Mouse (Mus musculus): ENCODE results near the gene Slc22a22.

The Slc22a22 gene

GRCm38 (mm10) chr15:57477525-57477924 lies at the start of gene Slc22a22:
Gene Slc22a22 (minus strand): TSS chr15:57477625.
- no peak for DNase-seq

- DNase-seq = no peak
Measured at GRCm38 (mm10) chr15:57523510-57524298, 46.3 kb upstream of the Slc22a22 start.

- no peak for DNase-seq
Measured at GRCm38 (mm10) chr15:57522160-57522559, 44.7 kb upstream of the Slc22a22 start.

GRCm38 (mm10) chr15:57509185-57510172 lies 32.1 kb upstream of the Slc22a22 start:
- DNase-seq = peak; percentile 9 to 15

- peak; percentile 91 to 97 for DNase-seq
Measured at GRCm38 (mm10) chr15:57508242-57509184, 31.1 kb upstream of the Slc22a22 start.

- DNase-seq = no peak
Measured at GRCm38 (mm10) chr15:57504126-57504705, 26.8 kb upstream of the Slc22a22 start.

- no peak for DNase-seq
Measured at GRCm38 (mm10) chr15:57503656-57504055, 26.2 kb upstream of the Slc22a22 start.

- no peak for DNase-seq
Measured at GRCm38 (mm10) chr15:57501559-57501958, 24.1 kb upstream of the Slc22a22 start.

- DNase-seq = no peak
Measured at GRCm38 (mm10) chr15:57496106-57496505, 18.7 kb upstream of the Slc22a22 start.

GRCm38 (mm10) chr15:57482509-57482908 lies 5.1 kb upstream of the Slc22a22 start:
- no peak for DNase-seq

- DNase-seq = no peak
Measured at GRCm38 (mm10) chr15:57471648-57472047, 5.8 kb downstream of the Slc22a22 start.

- DNase-seq = no peak
Measured at GRCm38 (mm10) chr15:57465996-57466395, 11.4 kb downstream of the Slc22a22 start.

- no peak for DNase-seq
Measured at GRCm38 (mm10) chr15:57465061-57465460, 12.4 kb downstream of the Slc22a22 start.

- DNase-seq = peak; percentile 37 to 51
Measured at GRCm38 (mm10) chr15:57464066-57464465, 13.4 kb downstream of the Slc22a22 start.

GRCm38 (mm10) chr15:57461284-57461683 lies 16.1 kb downstream of the Slc22a22 start:
- no peak for DNase-seq

- no peak for DNase-seq
Measured at GRCm38 (mm10) chr15:57457374-57457773, 20.1 kb downstream of the Slc22a22 start.

- no peak for DNase-seq
Measured at GRCm38 (mm10) chr15:57434710-57435404, 42.6 kb downstream of the Slc22a22 start.

- DNase-seq = peak; percentile 20 to 26
Measured at GRCm38 (mm10) chr15:57408498-57408897, 68.9 kb downstream of the Slc22a22 start.

- DNase-seq = no peak
Measured at GRCm38 (mm10) chr15:57398439-57399148, 78.8 kb downstream of the Slc22a22 start.

- DNase-seq = no peak
Measured at GRCm38 (mm10) chr15:57394053-57394452, 83.4 kb downstream of the Slc22a22 start.

GRCm38 (mm10) chr15:57380381-57380780 lies 97.0 kb downstream of the Slc22a22 start:
- DNase-seq = no peak
